Mouse (Mus musculus): ENCODE measurements around the gene Cldn34b2.

- TF ChIP-seq CTCF (IDR thresholded peaks at IDR 0.05; ENCODE audit: extremely low read depth, insufficient read depth, insufficient read length, insufficient replicate concordance) (no peak), POLR2A (IDR thresholded peaks at IDR 0.05; ENCODE audit: low read depth, low read length) (no peak)
Measured at GRCm38 (mm10) chrX:155169886-155170285, 41.7 kb upstream of the Cldn34b2 start.
